Mouse (Mus musculus): Measurements from ENCODE around the gene Ces3a. TPM values are rescaled to one million over a fixed set of nuclear protein-coding genes. Genes with fewer than 3 reads are reported as not detected.
"Not testable (repeated sequence)": the region's sequence is repeated elsewhere in the genome, so short reads cannot be mapped to it uniquely, and the experiment has no call there.

Gene Ces3a
- total RNA-seq, 2 experiments from 2014 or later: 1.2 to 41.5 TPM

GRCm38 (mm10) chr8:105093992-105094391 is 45.6 kb downstream of the Ces3a start:
- DNase-seq (ENCODE audit: low spot score in 2 of 2): no peak

- DNase-seq (ENCODE audit: low spot score in 2 of 2): not testable (repeated sequence)
These were observed 53.8 kb downstream of the Ces3a start for GRCm38 (mm10) chr8:105102101-105102785.

- not testable (repeated sequence) for DNase-seq (ENCODE audit: low spot score in 2 of 2)
These were observed 55.3 kb downstream of the Ces3a start for GRCm38 (mm10) chr8:105103701-105104100.

- no peak for DNase-seq (ENCODE audit: low spot score in 2 of 2)
These were observed 55.8 kb downstream of the Ces3a start for GRCm38 (mm10) chr8:105104220-105104619.

Other genes with a start within 250 kb of the Ces3a start
- gene Ces2b, start 217.0 kb upstream of the Ces3a start, total RNA-seq (2021): 1 to 10 TPM; 2.8 to 8.4 TPM
- gene Ces2c, start 201.5 kb upstream of the Ces3a start, total RNA-seq (2021): under 1 TPM in 1 of 2 experiments, not detected in 1; 0.34 TPM
- gene Ces2e, start 122.3 kb upstream of the Ces3a start, total RNA-seq (2021): 1 to 10 TPM; 2.0 to 5.9 TPM
- gene Ces2f, start 101.2 kb upstream of the Ces3a start, total RNA-seq (2021): under 1 TPM in 1 of 2 experiments, not detected in 1; 0.14 TPM
- gene Ces2g, start 86.9 kb upstream of the Ces3a start, total RNA-seq (2021): 1 to 10 TPM; 5.6 to 7.6 TPM
- gene Ces2h, start 47.7 kb upstream of the Ces3a start, total RNA-seq (2021): under 1 TPM; 0.34 to 0.85 TPM
- gene Ces3b, start 35.2 kb downstream of the Ces3a start, total RNA-seq (2021): not detected
- gene Ces4a, start 83.2 kb downstream of the Ces3a start, total RNA-seq (2021): not detected
- 10 to 100 TPM; 66.4 to 70.2 TPM for gene Cbfb, start 122.1 kb downstream of the Ces3a start, total RNA-seq (2021)
- 10 to 100 TPM; 33.3 to 38.1 TPM for gene D230025D16Rik, start 176.5 kb downstream of the Ces3a start, total RNA-seq (2021)
- 10 to 100 TPM; 10.4 to 11.3 TPM for gene B3gnt9, start 206.6 kb downstream of the Ces3a start, total RNA-seq (2021)
- gene Tradd, start 216.0 kb downstream of the Ces3a start, total RNA-seq (2021): 10 to 100 TPM; 15.9 to 17.4 TPM
- 1 to 10 TPM; 3.2 to 3.5 TPM for gene Fbxl8, start 216.0 kb downstream of the Ces3a start, total RNA-seq (2021)
- under 1 TPM; 0.42 to 0.53 TPM for gene Hsf4, start 221.2 kb downstream of the Ces3a start, total RNA-seq (2021)
- gene Nol3, start 227.5 kb downstream of the Ces3a start, total RNA-seq (2021): 1 to 10 TPM; 1.8 to 2.7 TPM
- 10 to 100 TPM in 1 of 2 experiments, 1 to 10 TPM in 1; 9.1 to 10.4 TPM for gene 4931428F04Rik, start 241.3 kb downstream of the Ces3a start, total RNA-seq (2021)
- 10 to 100 TPM; 25.7 to 30.9 TPM for gene Exoc3l, start 247.5 kb downstream of the Ces3a start, total RNA-seq (2021)
- gene E2f4, start 249.1 kb downstream of the Ces3a start, total RNA-seq (2021): 10 to 100 TPM; 50.5 to 55.7 TPM

Data from adrenal gland, postnatal 4 days (tissue).